Comparison of ENCODE assay signal across 25 mouse cellular contexts in the genomic region with DNA sequence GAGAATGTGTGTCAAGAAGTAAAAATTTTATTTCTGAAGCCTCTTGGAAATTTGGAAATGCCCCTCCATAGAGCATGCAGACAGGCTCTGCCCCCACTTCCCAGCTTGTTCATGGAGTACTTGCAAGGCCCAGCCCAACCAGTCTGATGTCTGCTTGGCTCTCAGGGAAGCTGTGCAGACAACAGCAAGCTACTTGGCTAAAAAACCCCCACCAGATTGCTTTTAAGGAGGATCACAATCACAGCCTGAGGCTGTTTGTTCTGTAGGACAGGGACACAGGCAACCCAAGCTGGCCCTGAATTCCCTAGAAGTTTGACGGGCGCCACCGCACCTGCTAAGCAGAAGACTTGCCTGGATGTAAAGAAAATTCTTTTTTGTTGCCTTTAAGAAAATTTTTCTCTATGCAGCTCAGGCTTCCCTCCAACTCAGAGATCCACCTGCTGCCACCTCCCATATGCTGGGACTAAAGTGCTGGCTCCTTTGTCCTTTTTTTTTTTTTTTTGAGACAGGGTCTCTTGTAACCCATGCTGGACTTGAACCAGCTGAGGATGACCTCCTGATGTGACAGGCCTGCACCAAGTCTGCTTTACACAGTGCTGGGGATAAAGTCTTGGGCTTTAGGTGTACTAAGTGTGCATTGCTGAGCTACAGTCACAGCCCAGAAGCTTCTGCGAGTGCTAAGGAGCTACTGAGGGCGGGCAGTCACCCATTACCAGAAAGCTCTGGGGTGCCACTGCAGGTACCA. TPM values are rescaled to one million over a fixed set of nuclear protein-coding genes. Genes with fewer than 3 reads are reported as not detected.
DNase-seq lines count a peak whose midpoint lies in the region; ATAC-seq and TF ChIP-seq lines count a peak whose summit lies in the region.
"Had no signal": no experiment of that assay in that cellular context is flagged by ENCODE, and none has a peak within 500 bp of the region (broad histone marks: within the 10 kb centered on the region; RNA-seq: fewer than 3 reads in every experiment).

No protein-coding gene starts in this region.

- peaks cover 29% of the 10 kb centered on the region for H3K36me3 ChIP-seq in forebrain, embryonic 16.5 days (ENCODE audit: control insufficient read depth, insufficient read depth)
- H3K36me3 ChIP-seq in forebrain, embryonic 11.5 days (ENCODE audit: control insufficient read depth, insufficient read depth, low read length), result peaks cover 4% of the 10 kb centered on the region
- peaks cover 85% of the 10 kb centered on the region for H3K36me3 ChIP-seq in limb, embryonic 14.5 days (ENCODE audit: control insufficient read depth, insufficient read depth, low read length)
- H3K36me3 ChIP-seq in limb, embryonic 10.5 days, result peaks cover 94% of the 10 kb centered on the region

- H3K4me1 ChIP-seq in forebrain, embryonic 16.5 days (replicated peaks; ENCODE audit: control insufficient read depth, insufficient read depth, low read length), result no peaks in the 10 kb centered on the region
- no peaks in the 10 kb centered on the region for H3K4me1 ChIP-seq in forebrain, embryonic 11.5 days (replicated peaks; ENCODE audit: control insufficient read depth, insufficient read depth, low read length)
- H3K4me1 ChIP-seq in limb, embryonic 14.5 days (ENCODE audit: control insufficient read depth, insufficient read depth, low read length), result no peaks in the 10 kb centered on the region
- no peaks in the 10 kb centered on the region for H3K4me1 ChIP-seq in limb, embryonic 10.5 days
- H3K4me1 ChIP-seq: embryonic facial prominence, embryonic 13.5 days; forebrain, embryonic 10.5 days; heart, embryonic 13.5 days; limb, embryonic 12.5 days; lung, embryonic 15.5 days; midbrain, embryonic 10.5 days; midbrain, embryonic 15.5 days; neural tube, embryonic 12.5 days had no signal

- no peaks in the 10 kb centered on the region for H3K27me3 ChIP-seq in forebrain, embryonic 16.5 days (replicated peaks; ENCODE audit: control insufficient read depth, insufficient read depth, low read length)
- no peaks in the 10 kb centered on the region for H3K27me3 ChIP-seq in forebrain, embryonic 11.5 days (ENCODE audit: control insufficient read depth, insufficient read depth, low read length)
- H3K27me3 ChIP-seq in limb, embryonic 14.5 days (ENCODE audit: control insufficient read depth, insufficient read depth, low read length), result no peaks in the 10 kb centered on the region
- no peaks in the 10 kb centered on the region for H3K27me3 ChIP-seq in limb, embryonic 10.5 days (ENCODE audit: low read depth, poor library complexity, severe bottlenecking)
- H3K27me3 ChIP-seq: embryonic facial prominence, embryonic 13.5 days; heart, embryonic 13.5 days; limb, embryonic 12.5 days; lung, embryonic 15.5 days; midbrain, embryonic 15.5 days; neural tube, embryonic 12.5 days had no signal

- ATAC-seq in forebrain, embryonic 16.5 days, result peak; percentile 36; the same call in 1 of the 2 replicates
- no peak for ATAC-seq in forebrain, embryonic 11.5 days (replicated peaks; ENCODE audit: low FRiP score)
- ATAC-seq in limb, embryonic 14.5 days (ENCODE audit: low FRiP score, low read depth), result 0 out of 2 replicates have a peak, but pooled peaks have one; percentile 10
- ATAC-seq: midbrain, embryonic 15.5 days had no signal

- TF ChIP-seq CTCF in brain, embryonic 14.5 days (IDR thresholded peaks at IDR 0.05; ENCODE audit: borderline replicate concordance, extremely low read depth, insufficient read depth, insufficient read length), result no peak

- no peak overlapping the region for H3K4me2 ChIP-seq in forebrain, embryonic 16.5 days (ENCODE audit: low read length)
- no peak overlapping the region for H3K4me2 ChIP-seq in forebrain, embryonic 11.5 days (ENCODE audit: low read depth, low read length, severe bottlenecking)
- H3K4me2 ChIP-seq in limb, embryonic 14.5 days (replicated peaks; ENCODE audit: low read depth, low read length, severe bottlenecking), result no peak overlapping the region
- H3K4me2 ChIP-seq: embryonic facial prominence, embryonic 13.5 days; heart, embryonic 13.5 days; hindbrain, embryonic 14.5 days; limb, embryonic 12.5 days; liver, embryonic 11.5 days; lung, embryonic 15.5 days; midbrain, embryonic 15.5 days; neural tube, embryonic 12.5 days had no signal

- no peak for DNase-seq in forebrain, embryonic 11.5 days (ENCODE audit: low spot score)
- DNase-seq in limb, embryonic 14.5 days (ENCODE audit: low spot score), result no peak
- DNase-seq in limb, embryonic 10.5 days (ENCODE audit: low spot score), result no peak
- DNase-seq in brain, embryonic 14.5 days (ENCODE audit: low read depth), result peak; percentile 20
- no peak for DNase-seq in ovary, postnatal 14 days (ENCODE audit: low spot score)
- DNase-seq: adrenal gland, adult 2 months; adrenal gland, postnatal 36 days; cerebellum, adult 11 months; embryo, embryonic 11 days; gastrocnemius, postnatal 10 days; kidney, adult 18-20 months; kidney, postnatal 36 days; layer of hippocampus, postnatal 36 days; right cerebral cortex, postnatal 4 days had no signal

- H3K4me3 ChIP-seq in forebrain, embryonic 16.5 days (replicated peaks; ENCODE audit: low read length), result no peak overlapping the region
- no peak overlapping the region for H3K4me3 ChIP-seq in forebrain, embryonic 11.5 days (ENCODE audit: low read depth, low read length)
- no peak overlapping the region for H3K4me3 ChIP-seq in limb, embryonic 14.5 days (replicated peaks; ENCODE audit: low read length)
- no peak overlapping the region for H3K4me3 ChIP-seq in limb, embryonic 10.5 days
- H3K4me3 ChIP-seq: embryonic facial prominence, embryonic 13.5 days; forebrain, embryonic 10.5 days; heart, embryonic 13.5 days; limb, embryonic 12.5 days; lung, embryonic 15.5 days; midbrain, embryonic 10.5 days; midbrain, embryonic 15.5 days; neural tube, embryonic 12.5 days had no signal

- no peak for TF ChIP-seq POLR2A in limb, embryonic 14.5 days (IDR thresholded peaks at IDR 0.05; ENCODE audit: borderline replicate concordance, extremely low read depth, insufficient read depth, insufficient read length)
- no peak for TF ChIP-seq POLR2A in brain, embryonic 14.5 days (IDR thresholded peaks at IDR 0.05; ENCODE audit: borderline replicate concordance, extremely low read depth, insufficient read depth, insufficient read length, poor library complexity, severe bottlenecking)

- no peak overlapping the region for H3K27ac ChIP-seq in forebrain, embryonic 16.5 days (ENCODE audit: low read length)
- no peak overlapping the region for H3K27ac ChIP-seq in forebrain, embryonic 11.5 days (ENCODE audit: low read depth, low read length)
- H3K27ac ChIP-seq in limb, embryonic 14.5 days (replicated peaks; ENCODE audit: low read depth, low read length), result no peak overlapping the region
- no peak overlapping the region for H3K27ac ChIP-seq in limb, embryonic 10.5 days
- H3K27ac ChIP-seq: embryonic facial prominence, embryonic 13.5 days; forebrain, embryonic 10.5 days; heart, embryonic 13.5 days; hindbrain, embryonic 14.5 days; limb, embryonic 12.5 days; lung, embryonic 15.5 days; midbrain, embryonic 10.5 days; midbrain, embryonic 15.5 days; neural tube, embryonic 12.5 days had no signal

- no peaks in the 10 kb centered on the region for H3K9me3 ChIP-seq in forebrain, embryonic 16.5 days (ENCODE audit: control insufficient read depth, low read length)
- H3K9me3 ChIP-seq in forebrain, embryonic 11.5 days (ENCODE audit: control insufficient read depth, low read length), result no peaks in the 10 kb centered on the region
- H3K9me3 ChIP-seq in limb, embryonic 14.5 days (ENCODE audit: control insufficient read depth, low read length), result no peaks in the 10 kb centered on the region
- no peaks in the 10 kb centered on the region for H3K9me3 ChIP-seq in limb, embryonic 10.5 days (replicated peaks)
- H3K9me3 ChIP-seq: embryonic facial prominence, embryonic 13.5 days; forebrain, embryonic 10.5 days; heart, embryonic 13.5 days; limb, embryonic 12.5 days; lung, embryonic 15.5 days; midbrain, embryonic 10.5 days; midbrain, embryonic 15.5 days; neural tube, embryonic 12.5 days had no signal

- 90% methylated on average over 5 of the region's 5 CpGs for WGBS in forebrain, embryonic 16.5 days
- 90% methylated on average over 5 of the region's 5 CpGs for WGBS in forebrain, embryonic 11.5 days
- 91% methylated on average over 5 of the region's 5 CpGs for WGBS in limb, embryonic 14.5 days
- 91% methylated on average over 5 of the region's 5 CpGs for WGBS in limb, embryonic 10.5 days

- H3K9ac ChIP-seq in forebrain, embryonic 16.5 days (replicated peaks; ENCODE audit: low read depth, low read length), result no peak overlapping the region
- no peak overlapping the region for H3K9ac ChIP-seq in forebrain, embryonic 11.5 days (ENCODE audit: low read length)
- no peak overlapping the region for H3K9ac ChIP-seq in limb, embryonic 14.5 days (ENCODE audit: low read depth, low read length, severe bottlenecking)
- H3K9ac ChIP-seq: embryonic facial prominence, embryonic 13.5 days; hindbrain, embryonic 14.5 days; limb, embryonic 12.5 days; lung, embryonic 15.5 days; midbrain, embryonic 15.5 days; neural tube, embryonic 12.5 days had no signal

RNA-seq across cellular contexts. Expression of gene Klf2, which starts 23.9 kb away (rescaled TPM):
- polyA plus RNA-seq in forebrain, embryonic 16.5 days (2015; fragmentation: Nextera tagmentation; extraction: Ambion mirVana), result 3.2 and 3.8 TPM in 2 replicates
- 4.7 and 5.4 TPM in 2 replicates for polyA plus RNA-seq in forebrain, embryonic 11.5 days (2014; fragmentation: Nextera tagmentation; extraction: Ambion mirVana)
- polyA plus RNA-seq in limb, embryonic 14.5 days (2012; rRNA removed), result 36.7 and 50.7 TPM in 2 replicates
- 20.1 and 21.6 TPM in 2 replicates for polyA plus RNA-seq in limb, embryonic 14.5 days (2014; fragmentation: Nextera tagmentation; extraction: Ambion mirVana)
- 3.1 and 3.6 TPM in 2 replicates for polyA plus RNA-seq in limb, embryonic 10.5 days (2016; fragmentation: Nextera tagmentation; extraction: Ambion mirVana)
- 8.0 and 11.0 TPM in 2 replicates for polyA plus RNA-seq in brain, embryonic 14.5 days (2012; rRNA removed)

RNA-seq across cellular contexts. Expression of gene Gm10282, which starts 37.7 kb away (rescaled TPM):
- polyA plus RNA-seq in forebrain, embryonic 16.5 days (2015; fragmentation: Nextera tagmentation; extraction: Ambion mirVana), result 16.5 and 25.7 TPM in 2 replicates
- 45.4 and 48.2 TPM in 2 replicates for polyA plus RNA-seq in forebrain, embryonic 11.5 days (2014; fragmentation: Nextera tagmentation; extraction: Ambion mirVana)
- 9.8 and 30.0 TPM in 2 replicates for polyA plus RNA-seq in limb, embryonic 14.5 days (2012; rRNA removed)
- 26.2 and 28.3 TPM in 2 replicates for polyA plus RNA-seq in limb, embryonic 14.5 days (2014; fragmentation: Nextera tagmentation; extraction: Ambion mirVana)
- polyA plus RNA-seq in limb, embryonic 10.5 days (2016; fragmentation: Nextera tagmentation; extraction: Ambion mirVana), result 25.6 and 29.2 TPM in 2 replicates
- 11.5 and 14.3 TPM in 2 replicates for polyA plus RNA-seq in brain, embryonic 14.5 days (2012; rRNA removed)
